Mouse (Mus musculus) heart, embryonic 12.5 days (tissue): ENCODE measurements around the gene Ttc28. TPM values are rescaled to one million over a fixed set of nuclear protein-coding genes. Genes with fewer than 3 reads are reported as not detected.
A peak's percentile ranks its signal among the peaks of the same experiment; 100 is the strongest.

Experiments
- ATAC-seq: fragments of 200-750 bp; cut with Nextera tagmentation; 2 replicates; pipeline ENCODE4 v1.8.0; 2017; ENCODE audit warnings: moderate TSS enrichment, moderate library complexity; ENCODE audit not compliant: insufficient number of reproducible peaks, low FRiP score
- H3K27ac ChIP-seq: fragments of 300-500 bp; sonication (generic); 2 replicates; pipeline ENCODE4 v1.5.1; 2016; ENCODE audit warnings: mild to moderate bottlenecking, moderate library complexity; ENCODE audit not compliant: poor library complexity, severe bottlenecking
- H3K27me3 ChIP-seq: fragments of 300-500 bp; sonication (generic); replicated peaks from 2 replicates; pipeline ENCODE4 v1.6.1; 2016; ENCODE audit warnings: mild to moderate bottlenecking, moderate library complexity
- H3K36me3 ChIP-seq: fragments of 300-500 bp; sonication (generic); 2 replicates; pipeline ENCODE4 v1.6.1; 2016; ENCODE audit warnings: mild to moderate bottlenecking, moderate library complexity
- H3K4me1 ChIP-seq: fragments of 300-500 bp; sonication (generic); replicated peaks from 2 replicates; pipeline ENCODE4 v1.6.1; 2016; ENCODE audit warnings: mild to moderate bottlenecking
- H3K4me2 ChIP-seq: fragments of 300-500 bp; sonication (generic); 2 replicates; pipeline ENCODE4 v1.6.1; 2016; ENCODE audit warnings: mild to moderate bottlenecking, moderate library complexity
- H3K4me3 ChIP-seq: fragments of 300-500 bp; sonication (generic); 2 replicates; pipeline ENCODE4 v1.5.1; 2016; ENCODE audit warnings: mild to moderate bottlenecking
- H3K9ac ChIP-seq: fragments of 300-500 bp; sonication (generic); 2 replicates; pipeline ENCODE4 v1.6.1; 2016; ENCODE audit warnings: mild to moderate bottlenecking, moderate library complexity
- H3K9me3 ChIP-seq: fragments of 300-500 bp; sonication (generic); replicated peaks from 2 replicates; pipeline ENCODE4 v1.6.1; 2016; ENCODE audit warnings: mild to moderate bottlenecking, moderate library complexity
- WGBS: fragments of 180-500 bp; shearing (Covaris S2); methylation state at CpG from one replicate; pipeline ENCODE4 v1.1.7; 2016; 5-methylcytosine and 5-hydroxymethylcytosine counted together
- microRNA counts: library from miRNA; unstranded; fragments of <30 nt; microRNA quantifications from one replicate; lab custom pipeline; 2017
- microRNA-seq: library from miRNA; unstranded; fragments of <30 nt; microRNA quantifications from one replicate; pipeline ENCODE4, GENCODE M21; 2017
- polyA plus RNA-seq: library from polyadenylated mRNA; unstranded; fragments of >200 nt; fragmentation: Nextera tagmentation; extraction: Ambion mirVana; gene quantifications from 2 replicates; pipeline ENCODE4 v1.2.1, GENCODE M21; 2016

Gene Ttc28
- polyA plus RNA-seq, 1 experiment from 2014 or later: 10.3 TPM

DNA sequence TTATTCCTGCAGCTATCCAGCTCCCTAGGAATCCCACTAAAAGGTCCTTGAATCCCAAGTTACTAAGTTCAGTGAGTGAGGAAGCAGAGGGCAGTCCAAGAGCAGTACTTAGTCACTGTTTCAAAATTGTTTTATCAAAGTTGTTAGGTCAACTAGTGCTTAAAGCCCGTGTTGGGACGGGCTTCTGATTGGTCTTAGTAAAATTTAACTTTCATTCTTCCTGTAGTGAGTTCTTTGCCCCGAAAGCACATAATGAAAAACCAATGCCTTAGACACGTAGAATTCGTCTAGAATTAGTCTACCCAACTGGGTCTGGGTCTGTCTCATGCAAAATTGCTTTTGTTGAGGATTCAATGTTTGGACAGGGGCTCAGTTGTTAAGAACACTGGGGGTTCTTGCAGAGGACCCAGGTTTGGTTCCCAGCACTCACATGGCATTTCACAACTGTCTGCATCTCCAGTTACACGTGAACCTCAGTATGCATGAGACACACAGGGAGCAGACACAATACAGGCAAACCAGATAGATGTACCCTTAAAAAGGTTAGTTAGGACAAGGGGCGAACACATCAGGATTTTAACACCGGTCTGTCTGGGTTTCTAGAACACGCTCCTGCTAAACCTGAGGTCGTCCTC is 450.3 kb downstream of the Ttc28 start:
- WGBS: 26% methylated on average over 10 of the region's 10 CpGs
- peaks cover 14% of the 10 kb centered on the region for H3K4me1 ChIP-seq

DNA sequence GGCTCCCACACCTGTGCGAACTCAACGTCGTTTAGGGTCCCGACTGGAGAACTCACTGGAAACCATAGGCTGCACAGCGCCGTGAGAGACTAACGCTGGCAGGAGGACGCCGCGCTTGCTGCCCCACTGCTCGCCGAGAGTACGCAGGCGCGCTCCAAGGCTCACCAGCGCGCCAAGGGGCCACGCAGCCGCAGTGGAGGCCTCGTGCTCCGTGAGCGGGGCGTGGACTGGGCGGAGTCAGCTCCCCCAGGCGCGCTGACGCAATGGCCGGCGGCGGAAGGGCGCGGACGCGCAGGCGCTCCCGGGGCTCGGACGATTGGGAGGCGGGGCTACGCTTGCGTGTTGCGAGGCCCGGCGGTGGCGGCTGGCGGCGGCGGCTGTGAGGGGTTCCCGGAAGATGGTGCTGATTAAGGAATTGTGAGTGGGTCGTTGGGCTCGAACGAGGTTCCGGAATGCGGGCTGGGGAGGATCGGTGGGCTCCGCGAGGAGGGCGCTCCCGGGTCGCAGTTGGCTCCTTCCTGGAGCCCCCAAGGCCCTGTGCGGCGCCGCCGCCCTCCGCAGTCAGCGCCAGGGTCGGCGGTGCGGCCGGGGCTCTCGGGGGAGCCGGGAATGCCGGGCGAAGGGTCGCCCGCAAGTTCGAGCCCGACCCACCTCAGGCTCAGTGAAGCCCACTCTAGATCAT is 451.0 kb downstream of the Ttc28 start, which contains the start of gene Pitpnb:
TSS of gene Pitpnb (plus strand) at position 347 of the 682 bp plus-strand sequence.
- peak within 1 kb of the TSS; percentile 77 for H3K27ac ChIP-seq
- under 1% methylated on average over 75 of the region's 78 CpGs for WGBS
- 0 out of 2 replicates have a peak, but pooled peaks cover 9% of the 10 kb centered on the region for H3K9me3 ChIP-seq
- peak within 1 kb of the TSS; percentile 91 for H3K4me3 ChIP-seq
- peak within 1 kb of the TSS; percentile 97 for H3K9ac ChIP-seq
- peak within 1 kb of the TSS; percentile 78 for H3K4me2 ChIP-seq
- H3K4me1 ChIP-seq: peaks cover 14% of the 10 kb centered on the region
- peak; percentile 96 for ATAC-seq
- peaks cover 17% of the 10 kb centered on the region for H3K36me3 ChIP-seq
- H3K27me3 ChIP-seq: no peaks in the 10 kb centered on the region

More for the DNA sequence above, 450.3 kb downstream of the Ttc28 start:
- peaks cover 14% of the 10 kb centered on the region for H3K36me3 ChIP-seq
- peak overlapping the region; percentile 77 for H3K27ac ChIP-seq
- H3K4me2 ChIP-seq: peak overlapping the region; percentile 78
- peak overlapping the region; percentile 91 for H3K4me3 ChIP-seq
- H3K9ac ChIP-seq: peak overlapping the region; percentile 79
- no peaks in the 10 kb centered on the region for H3K27me3 ChIP-seq
- ATAC-seq: 0 out of 2 replicates have a peak, but pooled peaks have one; percentile 4
- H3K9me3 ChIP-seq: 0 out of 2 replicates have a peak, but pooled peaks cover 10% of the 10 kb centered on the region

DNA sequence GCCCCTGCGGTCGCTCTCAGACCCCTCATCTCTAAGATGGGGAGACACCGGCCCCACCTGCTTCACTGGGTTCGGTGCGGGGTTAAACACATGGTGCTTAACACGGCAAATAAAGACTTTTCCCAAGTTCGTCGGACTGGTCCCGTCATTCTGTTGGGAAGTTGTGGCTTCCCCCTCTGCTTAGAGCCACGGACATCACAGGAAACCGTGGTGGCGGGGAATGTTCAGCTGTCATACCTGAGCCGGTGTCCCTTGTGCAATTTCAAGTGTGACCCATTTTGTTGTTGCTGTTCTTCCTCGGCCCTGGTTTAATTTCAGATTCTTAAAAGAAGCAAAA is 451.5 kb downstream of the Ttc28 start:
- peak overlapping the region; percentile 97 for H3K9ac ChIP-seq
- peak overlapping the region; percentile 91 for H3K4me3 ChIP-seq
- 0 out of 2 replicates have a peak, but pooled peaks cover 6% of the 10 kb centered on the region for H3K9me3 ChIP-seq
- peaks cover 18% of the 10 kb centered on the region for H3K4me1 ChIP-seq
- peaks cover 21% of the 10 kb centered on the region for H3K36me3 ChIP-seq
- no peaks in the 10 kb centered on the region for H3K27me3 ChIP-seq
- WGBS: under 1% methylated on average over 14 of the region's 14 CpGs
- no peak; the same call in 1 of the 2 replicates for ATAC-seq
- H3K4me2 ChIP-seq: peak overlapping the region; percentile 78
- H3K27ac ChIP-seq: peak overlapping the region; percentile 69; the same call in 1 of the 2 replicates

- no peak overlapping the region for H3K27ac ChIP-seq
- no peak for ATAC-seq
- H3K27me3 ChIP-seq: no peaks in the 10 kb centered on the region
- no peak overlapping the region for H3K4me2 ChIP-seq
- no peak overlapping the region for H3K9ac ChIP-seq
- H3K4me3 ChIP-seq: no peak overlapping the region
- peaks cover 15% of the 10 kb centered on the region for H3K4me1 ChIP-seq
- no peaks in the 10 kb centered on the region for H3K9me3 ChIP-seq
- peaks cover 56% of the 10 kb centered on the region for H3K36me3 ChIP-seq
- WGBS: 73% methylated on average over 8 of the region's 8 CpGs
These were observed 456.5 kb downstream of the Ttc28 start for GRCm38 (mm10) chr5:111335939-111336691.

MicroRNAs encoded within 50 kb of the gene (microRNA counts, 519-probe panel; counts per million panel counts)
- not detected for microRNA mmu-miR-701 (lab: Ali Mortazavi, UCI)

Small RNAs within 50 kb of the gene (microRNA-seq; reads per million reads assigned to microRNA genes)
- gene Mir701: 58.5 reads per million, percentile 44 among the genes with 10 or more reads in this experiment

Other genes starting within 250 kb of the Ttc28 start
- gene Noc4l, start 226.4 kb upstream of the Ttc28 start, polyA plus RNA-seq: 34.0 and 35.7 TPM in 2 replicates
- 20.6 and 24.1 TPM in 2 replicates for gene Ddx51, start 226.4 kb upstream of the Ttc28 start, polyA plus RNA-seq
- gene Ep400, start 109.1 kb upstream of the Ttc28 start, polyA plus RNA-seq: 32.1 and 32.7 TPM in 2 replicates
- 33.8 and 37.8 TPM in 2 replicates for gene Pus1, start 99.1 kb upstream of the Ttc28 start, polyA plus RNA-seq
- gene Ulk1, start 69.7 kb upstream of the Ttc28 start, polyA plus RNA-seq: 17.4 TPM in 2 replicates
- gene Hscb, start 40.0 kb upstream of the Ttc28 start, polyA plus RNA-seq: 32.3 and 33.4 TPM in 2 replicates
- gene Chek2, start 39.8 kb upstream of the Ttc28 start, polyA plus RNA-seq: 18.4 and 19.4 TPM in 2 replicates